Mouse (Mus musculus) kidney, adult 2 months (tissue): ENCODE results near the gene Kazn. TPM values are rescaled to one million over a fixed set of nuclear protein-coding genes. Genes with fewer than 3 reads are reported as not detected.
A peak's percentile ranks its signal among the peaks of the same experiment; 100 is the strongest.

ENCODE experiments used
- DNase-seq: peaks from one replicate; pipeline ENCODE4 v3.0.0; 2021
- H3K27ac ChIP-seq: fragments of 200-500 bp; 2 replicates; pipeline ENCODE4 v1.5.1; 2012; ENCODE audit warnings: low read depth, low read length, control low read depth, inconsistent platforms; ENCODE audit not compliant: insufficient read depth
- H3K27me3 ChIP-seq: fragments of 200-500 bp; replicated peaks from 2 replicates; pipeline ENCODE4 v1.6.1; 2012; ENCODE audit warnings: mild to moderate bottlenecking, moderate library complexity, low read length, inconsistent platforms; ENCODE audit not compliant: control insufficient read depth, insufficient read depth
- H3K36me3 ChIP-seq: fragments of 200-500 bp; 2 replicates; pipeline ENCODE4 v1.6.1; 2012; ENCODE audit warnings: mild to moderate bottlenecking, moderate library complexity, low read length, inconsistent platforms; ENCODE audit not compliant: control insufficient read depth, insufficient read depth
- H3K4me1 ChIP-seq: fragments of 200-500 bp; 2 replicates; pipeline ENCODE4 v1.6.1; 2011; ENCODE audit warnings: low read length; ENCODE audit not compliant: control insufficient read depth, insufficient read depth
- H3K4me3 ChIP-seq: fragments of 200-500 bp; 2 replicates; pipeline ENCODE4 v1.5.1; 2011; ENCODE audit warnings: mild to moderate bottlenecking, low read depth, low read length, control low read depth; ENCODE audit not compliant: insufficient read depth
- CTCF ChIP-seq: fragments of 200-500 bp; conservative IDR thresholded peaks from 2 replicates; pipeline ENCODE4 v1.5.1; 2011; ENCODE audit warnings: low read depth, mild to moderate bottlenecking, control low read depth, low read length, moderate library complexity, mixed read lengths; ENCODE audit not compliant: insufficient read depth, insufficient read length
- POLR2A ChIP-seq: fragments of 200-500 bp; IDR thresholded peaks from one replicate; pipeline ENCODE4 v1.6.1; 2011; ENCODE audit warnings: low read depth, low read length, control low read depth
- WGBS: fragments of 180-500 bp; shearing (Covaris S2); methylation state at CpG from one replicate; pipeline ENCODE4 v1.1.7; 2018; 5-methylcytosine and 5-hydroxymethylcytosine counted together
- polyA plus RNA-seq: library from polyadenylated mRNA; depleted of rRNA; stranded (reverse); fragments of >200 nt; gene quantifications from 2 replicates; pipeline ENCODE4 v1.2.3, GENCODE M21; 2012

Kazn gene
- polyA plus RNA-seq, 1 experiment: 76.1 TPM

DNA sequence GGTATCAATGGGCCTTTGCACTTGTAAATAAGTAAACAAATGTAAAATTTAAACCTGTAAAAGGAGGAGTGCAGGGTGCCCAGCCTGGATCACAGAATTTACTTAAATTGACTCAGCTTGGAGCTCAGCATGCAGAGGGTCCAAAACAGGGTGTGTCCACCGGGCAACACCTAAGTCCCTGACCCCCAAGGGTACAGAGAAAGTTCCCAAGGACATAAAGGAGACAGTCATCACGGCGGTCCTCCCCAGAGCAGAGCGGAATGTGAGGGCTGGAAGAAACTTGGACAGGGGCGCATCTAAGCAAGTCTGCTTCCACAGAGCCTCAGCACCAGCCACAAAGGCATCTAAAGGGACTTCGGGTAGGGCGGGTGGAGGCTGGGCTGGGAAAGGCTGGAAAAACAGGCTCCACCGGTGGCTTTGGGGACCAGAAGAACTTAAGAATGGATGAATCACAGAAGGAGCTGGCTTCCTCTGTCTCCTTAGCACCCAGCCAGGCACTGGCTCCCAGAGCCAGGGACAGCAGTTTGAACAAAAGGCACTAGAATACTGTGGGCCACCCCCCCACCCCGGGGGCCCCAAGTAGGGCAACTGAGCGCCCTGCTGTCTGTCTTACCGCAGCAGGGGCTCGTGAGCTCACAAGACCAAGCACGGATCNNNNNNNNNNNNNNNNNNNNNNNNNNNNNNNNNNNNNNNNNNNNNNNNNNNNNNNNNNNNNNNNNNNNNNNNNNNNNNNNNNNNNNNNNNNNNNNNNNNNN is 10.2 kb downstream of the Kazn start:
- no peaks in the 10 kb centered on the region for H3K27me3 ChIP-seq
- peaks cover 78% of the 10 kb centered on the region for H3K4me1 ChIP-seq
- H3K36me3 ChIP-seq: no peaks in the 10 kb centered on the region
- 29% methylated on average over 13 of the region's 13 CpGs for WGBS
- DNase-seq: peak; percentile 55
- H3K4me3 ChIP-seq: no peak overlapping the region
- TF ChIP-seq CTCF: no peak
- TF ChIP-seq POLR2A: no peak
- peak overlapping the region; percentile 61 for H3K27ac ChIP-seq

DNA sequence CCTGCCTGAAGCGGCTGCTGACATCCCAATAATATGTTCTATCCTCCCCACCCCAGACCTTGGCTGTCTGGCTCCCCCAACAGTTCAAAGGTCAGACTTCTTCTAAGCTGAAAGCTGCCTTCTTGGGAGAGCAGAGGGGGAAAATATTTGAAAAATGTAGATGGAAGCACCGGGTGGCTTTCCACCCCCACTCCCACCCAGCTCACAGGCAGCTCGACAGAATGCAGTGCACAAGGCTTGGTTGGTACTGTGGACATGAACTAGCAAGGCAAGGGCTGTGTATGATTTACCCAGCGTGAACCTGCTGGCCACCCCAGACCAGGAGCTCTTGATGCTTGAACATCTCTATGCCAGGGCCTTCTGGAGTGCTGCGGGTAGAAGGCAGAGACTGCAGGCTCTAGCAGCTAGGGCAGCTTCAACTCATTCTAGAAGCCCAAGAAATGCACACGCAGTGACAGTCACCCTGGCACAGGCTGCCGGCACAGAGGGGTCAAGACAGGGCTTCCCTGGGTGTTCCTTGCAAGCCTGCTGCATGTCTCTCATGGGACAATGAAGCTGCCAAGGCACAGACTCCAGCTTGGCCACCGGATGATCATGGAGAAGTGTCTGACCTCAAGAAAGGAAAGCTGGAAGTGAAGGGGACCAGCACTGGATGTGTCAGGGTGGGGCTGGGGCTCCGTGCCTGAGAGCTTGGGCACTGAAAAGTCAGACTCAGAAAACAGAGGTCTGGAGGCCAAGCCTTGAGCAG is 15.1 kb downstream of the Kazn start:
- Histone ChIP-seq H3K27ac (peak overlapping the region; percentile 65), H3K4me1 (peaks cover 68% of the 10 kb centered on the region), H3K4me3 (no peak overlapping the region), H3K36me3 (no peaks in the 10 kb centered on the region), H3K27me3 (no peaks in the 10 kb centered on the region)
- WGBS: 31% methylated on average over 9 of the region's 9 CpGs
- TF ChIP-seq POLR2A (no peak), CTCF (no peak)
- DNase-seq: peak; percentile 67

DNA sequence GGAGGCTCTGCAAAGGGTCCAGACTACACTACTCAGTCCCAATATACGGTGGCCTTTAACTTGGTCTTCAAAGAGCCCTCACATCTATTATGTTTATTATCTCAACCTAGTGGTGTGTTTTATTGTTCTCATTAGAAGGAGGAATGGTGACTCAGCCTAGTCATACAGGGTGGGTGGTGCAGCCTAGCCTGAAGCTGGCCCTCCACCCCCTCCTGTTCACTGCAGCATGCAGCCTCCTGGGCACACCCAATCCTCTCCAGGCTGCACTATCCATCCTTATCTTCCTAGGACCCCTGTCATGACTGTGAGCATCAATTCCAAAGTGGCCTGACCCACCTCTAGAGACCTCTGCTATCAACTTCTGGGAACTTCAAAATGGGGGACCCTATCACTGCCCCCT is 16.8 kb downstream of the Kazn start:
- Histone ChIP-seq H3K4me3 (no peak overlapping the region), H3K4me1 (peaks cover 61% of the 10 kb centered on the region), H3K36me3 (no peaks in the 10 kb centered on the region), H3K27ac (peak overlapping the region; percentile 88), H3K27me3 (no peaks in the 10 kb centered on the region)
- TF ChIP-seq CTCF: no peak
- TF ChIP-seq POLR2A: no peak
- DNase-seq: no peak
- WGBS: 38% methylated on average over 1 of the region's 1 CpGs

DNA sequence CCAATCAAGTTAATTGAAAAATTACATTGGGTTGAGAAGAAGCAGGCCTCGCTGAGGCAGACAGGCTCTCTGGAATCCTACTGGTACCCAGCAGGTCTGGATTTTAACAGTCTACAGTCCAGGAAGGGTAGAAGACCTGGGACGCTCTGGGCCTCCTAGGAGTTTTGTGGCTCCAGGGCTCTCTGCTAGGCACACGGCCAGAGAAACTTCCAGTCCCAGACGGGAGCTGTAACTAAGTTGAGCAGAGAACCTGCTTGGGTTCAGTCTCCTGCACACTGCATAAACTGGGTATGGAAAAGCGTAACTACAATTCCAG is 17.5 kb downstream of the Kazn start:
- Histone ChIP-seq H3K4me3 (no peak overlapping the region), H3K27me3 (no peaks in the 10 kb centered on the region), H3K36me3 (no peaks in the 10 kb centered on the region), H3K27ac (peak overlapping the region; percentile 88), H3K4me1 (peaks cover 65% of the 10 kb centered on the region)
- TF ChIP-seq POLR2A (no peak), CTCF (no peak)
- no peak for DNase-seq
- 31% methylated on average over 5 of the region's 5 CpGs for WGBS

DNA sequence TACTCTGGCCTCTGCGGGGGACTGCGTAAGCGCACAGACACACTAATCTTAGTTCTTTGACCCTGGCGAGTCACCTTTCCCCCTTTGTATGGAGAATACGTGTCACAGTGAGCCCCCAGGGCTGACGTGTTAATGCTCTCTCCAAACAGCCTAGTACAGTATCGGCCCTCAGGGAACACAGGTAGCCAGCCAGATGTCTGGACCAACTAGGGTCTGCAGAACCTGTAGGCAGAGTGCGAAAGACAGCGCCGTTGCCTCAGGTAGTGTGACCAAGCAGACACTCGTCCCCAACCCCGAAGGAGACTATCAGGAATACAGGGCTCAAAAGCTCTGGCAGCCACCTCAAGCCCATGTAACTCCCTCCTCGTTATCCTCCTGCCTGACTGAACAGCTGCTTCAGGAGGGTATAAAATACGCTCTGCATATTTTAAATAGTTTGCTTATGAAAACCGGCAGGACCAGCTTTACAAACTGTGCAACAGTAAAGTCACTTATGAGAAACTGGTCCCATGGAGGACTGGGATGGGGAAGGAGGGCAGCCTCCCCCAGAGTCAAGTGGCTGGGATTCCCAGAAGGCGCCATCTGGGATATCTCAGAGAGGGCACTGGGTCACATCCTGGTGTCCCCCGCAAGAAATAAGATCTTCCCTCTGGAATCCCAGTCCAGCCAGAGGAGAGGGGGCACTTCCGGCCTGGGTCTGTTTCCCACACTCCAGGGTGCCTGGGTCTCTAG is 18.0 kb downstream of the Kazn start:
- peak; percentile 74 for DNase-seq
- WGBS: 39% methylated on average over 18 of the region's 18 CpGs
- Histone ChIP-seq H3K27ac (peak overlapping the region; percentile 88), H3K4me3 (no peak overlapping the region), H3K36me3 (no peaks in the 10 kb centered on the region), H3K4me1 (peaks cover 68% of the 10 kb centered on the region), H3K27me3 (no peaks in the 10 kb centered on the region)
- TF ChIP-seq CTCF (no peak), POLR2A (no peak)

DNA sequence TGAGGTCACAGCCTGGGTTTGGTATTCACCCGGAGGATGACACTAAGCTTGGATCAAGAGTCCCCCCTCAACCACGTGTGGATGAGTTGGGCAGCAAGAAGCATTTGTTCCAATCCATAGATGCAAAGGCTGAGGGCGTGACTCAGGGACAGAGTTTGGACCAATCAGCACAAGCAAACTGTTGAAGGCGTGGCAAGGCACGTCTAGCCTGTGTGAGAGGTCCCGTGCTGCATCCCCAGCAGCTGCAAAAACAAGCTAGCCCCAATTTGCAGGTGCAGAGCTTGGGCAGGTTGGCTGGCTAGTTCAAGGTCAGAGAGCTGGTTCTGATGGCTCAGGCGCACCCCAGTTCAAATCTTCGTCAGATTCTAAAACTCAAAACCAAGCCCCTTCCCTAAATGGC is 20.2 kb downstream of the Kazn start:
- TF ChIP-seq CTCF: no peak
- no peak for TF ChIP-seq POLR2A
- Histone ChIP-seq H3K4me3 (no peak overlapping the region), H3K27ac (no peak overlapping the region), H3K4me1 (peaks cover 65% of the 10 kb centered on the region), H3K27me3 (no peaks in the 10 kb centered on the region), H3K36me3 (no peaks in the 10 kb centered on the region)
- DNase-seq: no peak
- 76% methylated on average over 8 of the region's 8 CpGs for WGBS

DNA sequence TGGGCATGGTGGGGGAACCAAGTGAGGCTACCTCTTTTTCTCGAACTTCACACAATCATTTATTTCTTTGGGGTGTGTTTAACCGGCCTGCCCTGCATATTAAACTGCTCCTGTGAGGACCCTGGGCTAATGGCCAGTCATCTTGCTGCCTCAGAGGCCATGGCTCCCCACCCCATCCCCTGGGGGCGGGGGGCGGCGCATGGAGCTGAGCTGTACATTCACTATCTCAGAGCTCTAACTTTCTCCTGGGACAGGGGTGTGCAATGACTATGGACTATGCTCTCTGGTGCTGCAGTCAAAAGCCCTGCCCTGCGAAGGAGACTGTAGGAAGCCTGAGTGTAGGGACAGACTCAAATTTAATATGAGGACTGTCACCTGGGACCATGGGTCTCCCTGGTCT is 22.2 kb downstream of the Kazn start:
- no peaks in the 10 kb centered on the region for H3K36me3 ChIP-seq
- H3K27me3 ChIP-seq: no peaks in the 10 kb centered on the region
- no peak for DNase-seq
- no peak overlapping the region for H3K4me3 ChIP-seq
- no peak for TF ChIP-seq POLR2A
- no peak for TF ChIP-seq CTCF
- H3K27ac ChIP-seq: no peak overlapping the region
- peaks cover 63% of the 10 kb centered on the region for H3K4me1 ChIP-seq
- WGBS: 46% methylated on average over 6 of the region's 6 CpGs
